Mouse (Mus musculus) neural tube, embryonic 13.5 days (tissue): Measurements from ENCODE around the gene Cisd1. TPM values are rescaled to one million over a fixed set of nuclear protein-coding genes. Genes with fewer than 3 reads are reported as not detected.

Source experiments
- ATAC-seq: fragments of 200-750 bp; cut with Nextera tagmentation; 2 replicates; pipeline ENCODE4 v1.8.0; 2017; ENCODE audit warnings: low read depth, mild to moderate bottlenecking, moderate TSS enrichment, moderate library complexity
- H3K27ac ChIP-seq: fragments of 300-500 bp; sonication (generic); replicated peaks from 2 replicates; pipeline ENCODE4 v1.5.1; 2015; ENCODE audit warnings: moderate library complexity, mild to moderate bottlenecking, inconsistent platforms
- H3K27me3 ChIP-seq: fragments of 300-500 bp; sonication (generic); 2 replicates; pipeline ENCODE4 v1.6.1; 2015; ENCODE audit warnings: mild to moderate bottlenecking, inconsistent platforms
- H3K36me3 ChIP-seq: fragments of 300-500 bp; sonication (generic); 2 replicates; pipeline ENCODE4 v1.6.1; 2015; ENCODE audit warnings: mild to moderate bottlenecking, inconsistent platforms
- H3K4me1 ChIP-seq: fragments of 300-500 bp; sonication (generic); replicated peaks from 2 replicates; pipeline ENCODE4 v1.6.1; 2015; ENCODE audit warnings: inconsistent platforms
- H3K4me2 ChIP-seq: fragments of 300-500 bp; sonication (generic); 2 replicates; pipeline ENCODE4 v1.6.1; 2015; ENCODE audit warnings: inconsistent platforms, mild to moderate bottlenecking, moderate library complexity
- H3K4me3 ChIP-seq: fragments of 300-500 bp; sonication (generic); 2 replicates; pipeline ENCODE4 v1.5.1; 2015; ENCODE audit warnings: mild to moderate bottlenecking, inconsistent platforms
- H3K9ac ChIP-seq: fragments of 300-500 bp; sonication (generic); 2 replicates; pipeline ENCODE4 v1.6.1; 2015; ENCODE audit warnings: moderate library complexity, mild to moderate bottlenecking, inconsistent platforms
- H3K9me3 ChIP-seq: fragments of 300-500 bp; sonication (generic); 2 replicates; pipeline ENCODE4 v1.6.1; 2016; ENCODE audit warnings: inconsistent platforms
- WGBS: fragments of 180-500 bp; shearing (Covaris S2); methylation state at CpG from one replicate; pipeline ENCODE4 v1.1.7; 2015; 5-methylcytosine and 5-hydroxymethylcytosine counted together
- polyA plus RNA-seq: library from polyadenylated mRNA; unstranded; fragments of >200 nt; fragmentation: Nextera tagmentation; extraction: Ambion mirVana; gene quantifications from 2 replicates; pipeline ENCODE4 v1.2.1, GENCODE M21; 2015

Cisd1 gene
- polyA plus RNA-seq, 1 experiment from 2014 or later: 259 TPM

GRCm38 (mm10) chr10:71284131-71284510 is 60.6 kb downstream of the Cisd1 start:
- H3K9me3 ChIP-seq: no peaks in the 10 kb centered on the region
- peak overlapping the region; percentile 70 for H3K4me2 ChIP-seq
- H3K9ac ChIP-seq: peak overlapping the region; percentile 99
- peak overlapping the region; percentile 93 for H3K27ac ChIP-seq
- H3K27me3 ChIP-seq: no peaks in the 10 kb centered on the region
- H3K4me1 ChIP-seq: peaks cover 54% of the 10 kb centered on the region
- H3K36me3 ChIP-seq: no peaks in the 10 kb centered on the region
- no peak for ATAC-seq
- H3K4me3 ChIP-seq: peak overlapping the region; percentile 97
- 6% methylated on average over 8 of the region's 8 CpGs for WGBS

Other genes with a start within 250 kb of the Cisd1 start
- gene Bicc1, start 185.3 kb downstream of the Cisd1 start, polyA plus RNA-seq: 5.9 and 6.7 TPM in 2 replicates
- 56.6 and 69.5 TPM in 2 replicates for gene Tfam, start 106.7 kb downstream of the Cisd1 start, polyA plus RNA-seq
- gene Ube2d1, start 59.7 kb downstream of the Cisd1 start, polyA plus RNA-seq: 200 and 217 TPM in 2 replicates
- gene Ipmk, start 2.8 kb upstream of the Cisd1 start, polyA plus RNA-seq: 16.0 and 17.9 TPM in 2 replicates